ENCODE assay signal across 9 mouse cellular contexts in genomic region chr13:98504661-98505488, GRCm38 (mm10). TPM values are rescaled to one million over a fixed set of nuclear protein-coding genes. Genes with fewer than 3 reads are reported as not detected.
DNase-seq lines count a peak whose midpoint lies in the region; ATAC-seq lines count a peak whose summit lies in the region.
"Had no signal": no experiment of that assay in that cellular context is flagged by ENCODE, and none has a peak within 500 bp of the region (broad histone marks: within the 10 kb centered on the region; RNA-seq: fewer than 3 reads in every experiment).

No protein-coding gene starts in this region.

- H3K4me2 ChIP-seq in kidney, embryonic 14.5 days (replicated peaks; ENCODE audit: low read depth, low read length): peak overlapping the region; percentile 89
- H3K4me2 ChIP-seq in embryonic facial prominence, embryonic 11.5 days (ENCODE audit: low read depth, low read length): peak overlapping the region; percentile 83
- peak overlapping the region; percentile 55 for H3K4me2 ChIP-seq in hindbrain, embryonic 13.5 days

- peak overlapping the region; percentile 50; the same call in 1 of the 2 replicates for H3K9ac ChIP-seq in kidney, embryonic 14.5 days (ENCODE audit: low read depth, low read length)
- H3K9ac ChIP-seq in embryonic facial prominence, embryonic 11.5 days (replicated peaks; ENCODE audit: low read length): peak overlapping the region; percentile 53
- H3K9ac ChIP-seq in hindbrain, embryonic 13.5 days: peak overlapping the region; percentile 49; the same call in 1 of the 2 replicates

- WGBS in kidney, embryonic 14.5 days: under 1% methylated on average over 43 of the region's 51 CpGs
- WGBS in embryonic facial prominence, embryonic 11.5 days: under 1% methylated on average over 50 of the region's 51 CpGs
- WGBS in hindbrain, embryonic 13.5 days: under 1% methylated on average over 50 of the region's 51 CpGs

- peak overlapping the region; percentile 46 for H3K4me3 ChIP-seq in kidney, embryonic 14.5 days (ENCODE audit: low read length)
- H3K4me3 ChIP-seq in embryonic facial prominence, embryonic 11.5 days (ENCODE audit: low read depth, low read length): peak overlapping the region; percentile 36
- H3K4me3 ChIP-seq in hindbrain, embryonic 13.5 days: peak overlapping the region; percentile 31

- ATAC-seq in kidney, embryonic 14.5 days (ENCODE audit: low FRiP score, low TSS enrichment): peak; percentile 77
- ATAC-seq in embryonic facial prominence, embryonic 11.5 days (replicated peaks; ENCODE audit: insufficient number of reproducible peaks, low FRiP score, low TSS enrichment, low read depth): peak; percentile 78
- peak; percentile 71; the same call in 1 of the 2 replicates for ATAC-seq in hindbrain, embryonic 13.5 days (ENCODE audit: low FRiP score)
- ATAC-seq: Patski had no signal

- H3K27ac ChIP-seq in kidney, embryonic 14.5 days (ENCODE audit: low read depth, low read length): peak overlapping the region; percentile 79
- H3K27ac ChIP-seq in embryonic facial prominence, embryonic 11.5 days (replicated peaks; ENCODE audit: low read depth, low read length): peak overlapping the region; percentile 90
- H3K27ac ChIP-seq in hindbrain, embryonic 13.5 days: no peak overlapping the region

- no peak for DNase-seq in kidney, adult 11 months
- DNase-seq in embryonic facial prominence, embryonic 11.5 days (ENCODE audit: low spot score): peak; percentile 91
- DNase-seq in lung, postnatal 4 days: peak; percentile 32 to 48
- peak; percentile 69 for DNase-seq in yolk sac, embryonic 10.5 days (ENCODE audit: low spot score)
- no peak for DNase-seq in thymus, postnatal 36 days
- DNase-seq in cerebellum, adult 11-12 months: no peak

- H3K36me3 ChIP-seq in kidney, embryonic 14.5 days (ENCODE audit: control insufficient read depth, insufficient read depth, low read length): no peaks in the 10 kb centered on the region
- H3K36me3 ChIP-seq in embryonic facial prominence, embryonic 11.5 days (replicated peaks; ENCODE audit: control insufficient read depth, insufficient read depth, low read depth, low read length): no peaks in the 10 kb centered on the region
- no peaks in the 10 kb centered on the region for H3K36me3 ChIP-seq in hindbrain, embryonic 13.5 days

- peaks cover 26% of the 10 kb centered on the region; the same call in 1 of the 2 replicates for H3K4me1 ChIP-seq in kidney, embryonic 14.5 days (ENCODE audit: control insufficient read depth, insufficient read depth, low read length)
- H3K4me1 ChIP-seq in embryonic facial prominence, embryonic 11.5 days (ENCODE audit: control insufficient read depth, insufficient read depth, low read length): peaks cover 13% of the 10 kb centered on the region
- H3K4me1 ChIP-seq in hindbrain, embryonic 13.5 days (replicated peaks): peaks cover 21% of the 10 kb centered on the region

- peaks cover 69% of the 10 kb centered on the region for H3K27me3 ChIP-seq in kidney, embryonic 14.5 days (ENCODE audit: control insufficient read depth, insufficient read depth, low read length)
- H3K27me3 ChIP-seq in embryonic facial prominence, embryonic 11.5 days (ENCODE audit: control insufficient read depth, insufficient read depth, low read length): peaks cover 19% of the 10 kb centered on the region
- H3K27me3 ChIP-seq in hindbrain, embryonic 13.5 days: peaks cover 94% of the 10 kb centered on the region
- H3K27me3 ChIP-seq: Patski had no signal

- H3K9me3 ChIP-seq in kidney, embryonic 14.5 days (ENCODE audit: control insufficient read depth, low read length): no peaks in the 10 kb centered on the region
- no peaks in the 10 kb centered on the region for H3K9me3 ChIP-seq in embryonic facial prominence, embryonic 11.5 days (replicated peaks; ENCODE audit: control insufficient read depth, low read length)
- H3K9me3 ChIP-seq in hindbrain, embryonic 13.5 days: no peaks in the 10 kb centered on the region

RNA-seq across cellular contexts. Expression of gene Gm10320, which starts 13.1 kb away (rescaled TPM):
- polyA plus RNA-seq in kidney, embryonic 14.5 days (2014; fragmentation: Nextera tagmentation; extraction: Ambion mirVana): 1.2 TPM in 2 replicates
- 1.2 and 1.5 TPM in 2 replicates for polyA plus RNA-seq in embryonic facial prominence, embryonic 11.5 days (2014; fragmentation: Nextera tagmentation; extraction: Ambion mirVana)
- 0.99 and 1.1 TPM in 2 replicates for polyA plus RNA-seq in hindbrain, embryonic 13.5 days (2015; fragmentation: Nextera tagmentation; extraction: Ambion mirVana)

Comparison
In these comparisons a context has a peak if more than half of its experiments do, and no peak if none do; other contexts are left out.
1. DNase-seq: peak in embryonic facial prominence, embryonic 11.5 days (single experiment), lung, postnatal 4 days (2 of 2) and yolk sac, embryonic 10.5 days (single experiment); none in kidney, adult 11 months (single experiment), thymus, postnatal 36 days (0 of 2) and cerebellum, adult 11-12 months (single experiment).
2. Peak in every context shown above with its lines, with median percentiles within 50 percentile points of each other: ATAC-seq, H3K4me2 ChIP-seq, H3K4me3 ChIP-seq and H3K9ac ChIP-seq.